Mouse (Mus musculus) megakaryocyte, embryonic 14.5 days (primary cell): ENCODE results near the gene Ctcfl.

Experiments
- FLI1 ChIP-seq: IDR thresholded peaks from 2 replicates; pipeline ENCODE4 v1.6.1; 2012; ENCODE audit warnings: low read length, inconsistent platforms, mixed read lengths
- GATA1 ChIP-seq: IDR thresholded peaks from 3 replicates; pipeline ENCODE4 v1.6.1; 2012; ENCODE audit warnings: mixed read lengths, low read length, inconsistent platforms, borderline replicate concordance

GRCm38 (mm10) chr2:173087405-173087804, 31.9 kb downstream of the Ctcfl start:
- TF ChIP-seq GATA1 (no peak), FLI1 (no peak)
